Mouse (Mus musculus): ENCODE measurements around the gene Brd4. TPM values are rescaled to one million over a fixed set of nuclear protein-coding genes. Genes with fewer than 3 reads are reported as not detected.

The Brd4 gene
- polyA plus RNA-seq, 2 experiments, result 15.0 to 26.4 TPM

GRCm38 (mm10) chr17:32246117-32246516 lies 38.4 kb downstream of the Brd4 start:
- 60% methylated on average over 5 of the region's 5 CpGs for WGBS (ENCODE audit: insufficient replicate concordance)
- no peak for ATAC-seq (ENCODE audit: insufficient read depth)
- no peaks in the 10 kb centered on the region for H3K27me3 ChIP-seq (ENCODE audit: control insufficient read depth, insufficient read depth, low read length)
- no peak overlapping the region for H3K27ac ChIP-seq
- DNase-seq (ENCODE audit: low read depth in 3 of 3, low spot score in 3 of 3), result no peak
- no peaks in the 10 kb centered on the region; the same call in 1 of the 2 replicates for H3K36me3 ChIP-seq (replicated peaks; ENCODE audit: control insufficient read depth, insufficient read depth, low read depth)
- H3K4me2 ChIP-seq (ENCODE audit: low read depth), result no peak overlapping the region
- H3K9me3 ChIP-seq (ENCODE audit: control insufficient read depth, low read length), result no peaks in the 10 kb centered on the region
- peaks cover 0 to 2% of the 10 kb centered on the region in 2 experiments; a peak in 2 of 4 replicates for H3K4me1 ChIP-seq (replicated peaks; ENCODE audit: control insufficient read depth in 2 of 2, insufficient read depth in 2 of 2, low read length in 1 of 2)
- no peak overlapping the region for H3K9ac ChIP-seq (replicated peaks)
- no peak overlapping the region for H3K4me3 ChIP-seq (ENCODE audit: insufficient read depth in 1 of 2, low read depth in 2 of 2, low read length in 2 of 2)
- no peak for TF ChIP-seq CTCF (IDR thresholded peaks at IDR 0.05; ENCODE audit: low read depth)
- no peak for TF ChIP-seq EP300 (IDR thresholded peaks at IDR 0.05; ENCODE audit: low read depth)

DNA sequence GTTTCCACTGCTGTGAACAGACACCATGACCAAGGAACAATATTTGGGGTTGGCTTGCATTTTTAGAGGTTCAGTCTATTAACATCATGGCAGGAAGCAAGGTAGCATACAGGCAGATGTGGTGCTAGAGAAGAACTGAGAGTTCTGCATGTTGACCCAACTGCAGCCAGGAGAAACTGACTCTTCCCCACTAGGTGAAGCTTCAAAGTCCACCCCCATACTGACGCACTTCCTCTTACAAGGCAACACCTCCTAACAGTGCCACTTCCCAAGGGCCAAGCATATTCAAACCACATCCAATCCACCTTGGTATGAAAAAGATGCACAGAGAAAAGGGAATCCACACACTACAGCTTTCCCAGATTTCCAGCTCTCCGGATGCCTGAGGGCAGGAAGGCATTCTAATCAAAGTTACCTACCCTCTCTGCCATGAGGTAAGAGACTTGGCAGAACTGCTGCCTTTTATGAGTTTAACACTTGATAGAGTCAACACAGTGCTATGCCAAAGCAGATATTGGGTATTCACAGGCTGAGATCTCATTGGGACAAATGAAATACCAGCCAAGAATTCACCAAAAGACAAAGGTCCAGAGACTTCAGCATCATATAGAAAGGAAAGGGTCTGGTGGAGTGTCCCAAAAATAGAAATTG lies 43.5 kb downstream of the Brd4 start:
- WGBS (ENCODE audit: insufficient replicate concordance), result 62% methylated on average over 2 of the region's 2 CpGs

DNA sequence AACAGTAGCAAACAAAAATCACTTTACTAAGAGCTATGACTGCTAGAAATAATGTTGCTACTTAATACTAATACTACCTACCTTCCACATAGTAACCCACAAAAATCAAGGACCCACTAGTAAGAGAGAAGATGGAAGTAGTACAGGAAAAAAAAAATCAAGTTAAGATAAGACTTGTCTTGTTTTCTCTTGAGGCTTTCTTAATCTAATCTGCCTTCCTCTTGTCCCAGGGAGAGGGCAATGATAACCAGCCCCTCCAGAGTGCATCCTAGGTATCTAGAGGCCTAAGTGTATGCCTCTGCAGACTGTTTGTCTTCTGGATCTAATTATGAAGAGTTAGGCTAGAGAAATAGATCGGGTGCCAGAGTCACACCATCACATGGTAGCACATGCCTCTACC lies 45.9 kb downstream of the Brd4 start:
- ATAC-seq (ENCODE audit: insufficient read depth), result no peak
- peaks cover 3 to 14% of the 10 kb centered on the region in 2 experiments; a peak in 3 of 4 replicates for H3K4me1 ChIP-seq (replicated peaks; ENCODE audit: control insufficient read depth in 2 of 2, insufficient read depth in 2 of 2, low read length in 1 of 2)
- WGBS (ENCODE audit: insufficient replicate concordance), result 32% methylated on average over 1 of the region's 1 CpGs

More for the DNA sequence above, 43.5 kb downstream of the Brd4 start:
- ATAC-seq (ENCODE audit: insufficient read depth), result no peak
- Histone ChIP-seq H3K4me3 (ENCODE audit: insufficient read depth in 1 of 2, low read depth in 2 of 2, low read length in 2 of 2) (no peak overlapping the region), H3K9ac (replicated peaks) (no peak overlapping the region), H3K4me2 (ENCODE audit: low read depth) (no peak overlapping the region), H3K9me3 (ENCODE audit: control insufficient read depth, low read length) (no peaks in the 10 kb centered on the region), H3K27ac (no peak overlapping the region), H3K36me3 (replicated peaks; ENCODE audit: control insufficient read depth, insufficient read depth, low read depth) (no peaks in the 10 kb centered on the region; the same call in 1 of the 2 replicates), H3K27me3 (ENCODE audit: control insufficient read depth, insufficient read depth, low read length) (no peaks in the 10 kb centered on the region), H3K4me1 (replicated peaks; ENCODE audit: control insufficient read depth in 2 of 2, insufficient read depth in 2 of 2, low read length in 1 of 2) (peaks cover 3 to 14% of the 10 kb centered on the region in 2 experiments; a peak in 3 of 4 replicates)
- no peak for TF ChIP-seq EP300 (IDR thresholded peaks at IDR 0.05; ENCODE audit: low read depth)
- TF ChIP-seq CTCF (IDR thresholded peaks at IDR 0.05; ENCODE audit: low read depth), result no peak
- no peak for DNase-seq (ENCODE audit: low read depth in 3 of 3, low spot score in 3 of 3)

DNA sequence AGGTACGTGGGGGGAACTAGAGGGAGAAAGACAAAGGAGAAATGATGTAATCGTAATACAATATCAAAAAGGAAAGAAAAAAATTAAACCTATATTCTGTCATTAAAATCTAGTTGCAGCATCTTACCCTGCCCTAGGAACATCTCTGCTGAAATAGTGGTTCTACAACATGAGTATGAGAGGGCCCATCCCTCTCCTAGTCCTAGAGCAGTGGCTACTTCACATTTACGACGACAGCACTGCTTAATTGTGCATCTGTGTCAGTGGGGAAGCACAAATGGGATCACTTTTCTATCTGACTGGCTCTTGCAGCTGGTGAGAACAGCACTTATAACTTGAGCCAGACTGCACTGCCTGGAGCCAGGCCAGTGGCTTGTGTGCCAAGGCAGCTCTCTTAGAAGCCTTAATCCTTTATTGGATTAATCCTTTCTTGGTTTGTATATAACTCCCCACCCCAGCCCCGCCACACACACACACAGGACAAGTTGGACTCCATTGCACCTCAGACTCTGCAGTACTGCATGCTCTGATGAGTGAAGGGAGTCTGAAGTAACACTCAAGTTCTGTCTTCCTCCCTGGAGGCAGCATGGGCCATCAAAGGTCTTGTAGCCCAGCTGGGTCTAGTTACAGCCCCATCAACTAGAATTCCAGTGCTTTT lies 48.9 kb downstream of the Brd4 start:
- no peaks in the 10 kb centered on the region for H3K9me3 ChIP-seq (ENCODE audit: control insufficient read depth, low read length)
- WGBS (ENCODE audit: insufficient replicate concordance), result 86% methylated on average over 5 of the region's 5 CpGs
- H3K27me3 ChIP-seq (ENCODE audit: control insufficient read depth, insufficient read depth, low read length), result no peaks in the 10 kb centered on the region
- no peaks in the 10 kb centered on the region for H3K36me3 ChIP-seq (replicated peaks; ENCODE audit: control insufficient read depth, insufficient read depth, low read depth)
- H3K4me2 ChIP-seq (ENCODE audit: low read depth), result no peak overlapping the region
- no peak for DNase-seq (ENCODE audit: low read depth in 3 of 3, low spot score in 3 of 3)
- no peak overlapping the region for H3K4me3 ChIP-seq (ENCODE audit: insufficient read depth in 1 of 2, low read depth in 2 of 2, low read length in 2 of 2)
- no peak overlapping the region for H3K27ac ChIP-seq
- H3K9ac ChIP-seq (replicated peaks), result no peak overlapping the region
- peaks cover 3 to 10% of the 10 kb centered on the region in 2 experiments; a peak in 3 of 4 replicates for H3K4me1 ChIP-seq (replicated peaks; ENCODE audit: control insufficient read depth in 2 of 2, insufficient read depth in 2 of 2, low read length in 1 of 2)
- no peak for TF ChIP-seq EP300 (IDR thresholded peaks at IDR 0.05; ENCODE audit: low read depth)
- no peak for TF ChIP-seq CTCF (IDR thresholded peaks at IDR 0.05; ENCODE audit: low read depth)
- no peak for ATAC-seq (ENCODE audit: insufficient read depth)

More for the DNA sequence above, 45.9 kb downstream of the Brd4 start:
- H3K4me3 ChIP-seq (ENCODE audit: insufficient read depth in 1 of 2, low read depth in 2 of 2, low read length in 2 of 2), result no peak overlapping the region
- DNase-seq (ENCODE audit: low read depth in 3 of 3, low spot score in 3 of 3), result no peak
- H3K27me3 ChIP-seq (ENCODE audit: control insufficient read depth, insufficient read depth, low read length), result no peaks in the 10 kb centered on the region
- TF ChIP-seq CTCF (IDR thresholded peaks at IDR 0.05; ENCODE audit: low read depth), result no peak
- no peak for TF ChIP-seq EP300 (IDR thresholded peaks at IDR 0.05; ENCODE audit: low read depth)
- H3K9ac ChIP-seq (replicated peaks), result no peak overlapping the region
- no peaks in the 10 kb centered on the region; the same call in 1 of the 2 replicates for H3K36me3 ChIP-seq (replicated peaks; ENCODE audit: control insufficient read depth, insufficient read depth, low read depth)
- no peak overlapping the region for H3K27ac ChIP-seq
- no peaks in the 10 kb centered on the region for H3K9me3 ChIP-seq (ENCODE audit: control insufficient read depth, low read length)
- no peak overlapping the region for H3K4me2 ChIP-seq (ENCODE audit: low read depth)

DNA sequence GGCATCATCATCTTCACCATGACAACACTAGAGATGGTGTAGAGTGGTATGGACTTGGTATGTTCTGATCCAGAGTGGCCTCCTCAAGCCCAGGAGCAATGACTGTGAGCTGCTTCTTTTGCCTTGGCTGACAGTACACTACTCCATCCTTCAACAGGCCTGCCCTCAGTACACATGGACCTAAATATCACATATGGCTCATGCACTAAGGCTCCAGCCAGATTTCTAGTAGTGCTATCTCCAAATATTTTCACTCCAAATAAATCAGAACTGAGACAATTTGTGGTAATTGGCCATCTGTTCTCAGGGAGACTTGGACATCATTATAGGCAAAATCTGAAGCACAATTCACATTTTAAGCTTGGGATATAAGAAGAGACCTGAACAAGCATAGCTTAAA lies 51.3 kb downstream of the Brd4 start:
- Histone ChIP-seq H3K9ac (replicated peaks) (no peak overlapping the region), H3K4me2 (ENCODE audit: low read depth) (no peak overlapping the region), H3K4me1 (replicated peaks; ENCODE audit: control insufficient read depth in 2 of 2, insufficient read depth in 2 of 2, low read length in 1 of 2) (no peaks in the 10 kb centered on the region), H3K9me3 (ENCODE audit: control insufficient read depth, low read length) (no peaks in the 10 kb centered on the region), H3K27ac (no peak overlapping the region), H3K27me3 (ENCODE audit: control insufficient read depth, insufficient read depth, low read length) (no peaks in the 10 kb centered on the region), H3K36me3 (replicated peaks; ENCODE audit: control insufficient read depth, insufficient read depth, low read depth) (peaks cover 6% of the 10 kb centered on the region), H3K4me3 (ENCODE audit: insufficient read depth in 1 of 2, low read depth in 2 of 2, low read length in 2 of 2) (no peak overlapping the region)
- no peak for DNase-seq (ENCODE audit: low read depth in 3 of 3, low spot score in 3 of 3)
- TF ChIP-seq EP300 (IDR thresholded peaks at IDR 0.05; ENCODE audit: low read depth) (no peak), CTCF (IDR thresholded peaks at IDR 0.05; ENCODE audit: low read depth) (no peak)
- no peak for ATAC-seq (ENCODE audit: insufficient read depth)
